Mouse (Mus musculus) neural tube, embryonic 10.5 days (tissue): ENCODE measurements around the gene Cstf3.
A peak's percentile ranks its signal among the peaks of the same experiment; 100 is the strongest.

Source experiments
- DNase-seq: peaks from one replicate; pipeline ENCODE4 v3.0.0-alpha.2; 2017; ENCODE audit warnings: low spot score; ENCODE audit errors: extremely low spot score

Gene Cstf3

DNA sequence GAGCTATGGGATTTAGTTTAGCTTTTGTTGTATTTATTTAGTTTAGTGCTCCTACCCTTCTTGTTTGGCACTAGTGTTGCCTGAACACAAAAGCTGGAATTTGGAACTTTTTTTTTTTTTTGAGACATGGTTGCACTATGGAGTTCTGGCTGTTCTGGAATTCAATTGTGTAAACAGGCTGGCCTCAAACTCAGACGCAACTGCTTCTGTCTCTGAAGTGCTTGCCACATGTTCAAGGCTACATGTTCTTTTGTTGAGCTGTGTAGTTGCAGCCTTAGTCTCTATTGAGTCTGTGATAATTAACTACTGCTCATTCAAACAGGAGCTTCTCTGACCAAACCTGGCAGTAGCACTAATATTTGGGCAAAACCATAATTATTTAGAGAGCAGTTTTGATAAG lies 13.1 kb downstream of the Cstf3 start:
- DNase-seq = no peak

GRCm38 (mm10) chr2:104604718-104605117 lies 14.4 kb downstream of the Cstf3 start:
- DNase-seq = no peak

DNA sequence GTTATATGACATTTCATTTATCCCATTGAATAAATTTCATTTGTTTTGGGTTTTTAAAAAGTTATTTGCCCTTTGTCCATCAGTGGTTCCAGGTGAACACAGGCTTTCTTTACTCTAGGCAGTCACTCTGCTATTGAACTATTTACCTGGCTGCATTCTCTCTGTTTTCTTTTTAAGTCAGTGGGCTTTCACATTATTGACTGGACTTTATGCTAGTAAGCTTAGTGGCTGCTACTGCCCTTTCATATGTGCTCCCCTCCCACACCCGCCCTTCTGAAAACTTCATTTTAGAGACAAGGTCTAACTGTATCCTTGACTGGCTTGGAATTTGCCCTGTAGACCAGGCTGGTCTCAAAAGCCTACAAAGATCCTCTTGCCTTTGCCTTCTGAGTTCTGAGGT lies 15.2 kb downstream of the Cstf3 start:
- no peak for DNase-seq

DNA sequence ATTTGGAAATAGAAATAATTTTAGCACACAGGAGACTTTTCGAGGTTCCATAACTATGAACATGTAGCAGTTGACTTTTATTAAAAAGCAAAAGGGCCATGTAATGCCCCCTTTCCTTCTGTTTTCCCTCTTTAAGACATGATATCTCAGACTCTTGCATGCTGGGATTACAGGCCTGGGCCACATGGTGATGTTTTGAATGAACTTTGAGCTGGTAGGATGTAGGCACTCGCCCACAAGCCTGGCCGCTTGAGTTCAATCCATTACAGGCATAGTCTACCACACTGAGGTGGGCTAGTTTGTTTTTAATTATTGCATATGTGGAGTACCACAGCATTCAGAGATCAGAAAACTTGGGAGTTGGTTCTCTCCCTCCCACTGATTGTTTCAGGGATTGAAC lies 24.5 kb downstream of the Cstf3 start:
- no peak for DNase-seq

DNA sequence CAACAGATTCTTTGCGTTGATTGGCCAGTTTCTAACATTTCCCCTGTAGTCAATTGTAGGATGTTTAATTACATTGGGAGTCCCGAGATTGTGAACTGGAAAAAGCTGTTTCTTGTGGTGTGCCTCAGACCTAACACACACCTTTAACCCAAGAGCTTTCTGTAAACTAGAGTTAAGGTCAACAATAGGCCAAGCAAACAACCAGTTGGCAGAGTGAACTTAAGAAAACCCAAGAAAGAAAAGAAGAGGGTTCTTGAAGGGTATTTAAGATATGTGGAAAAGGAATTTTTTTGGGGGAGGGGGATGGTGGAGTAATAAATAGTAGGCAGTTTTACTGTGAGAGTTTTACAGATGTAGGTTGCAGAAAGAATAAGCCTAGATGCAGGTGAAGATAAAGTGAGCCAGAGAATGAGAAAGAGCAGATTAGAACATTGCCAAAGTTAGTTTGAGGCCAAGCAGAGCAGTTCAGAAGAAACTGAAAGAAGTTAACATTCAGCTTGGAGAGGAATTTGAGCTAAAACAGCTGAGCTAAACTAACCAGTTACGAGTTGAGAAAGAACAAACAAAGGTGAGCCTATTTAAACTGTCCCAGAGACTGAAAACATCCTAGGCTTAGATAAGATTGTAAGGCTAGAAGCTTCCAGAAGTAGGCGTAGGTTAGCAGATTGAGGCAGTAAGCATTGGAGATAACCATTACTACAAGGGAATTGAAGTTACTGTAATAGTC lies 25.8 kb downstream of the Cstf3 start:
- no peak for DNase-seq

GRCm38 (mm10) chr2:104658659-104659058 lies 68.3 kb downstream of the Cstf3 start:
- no peak for DNase-seq

DNA sequence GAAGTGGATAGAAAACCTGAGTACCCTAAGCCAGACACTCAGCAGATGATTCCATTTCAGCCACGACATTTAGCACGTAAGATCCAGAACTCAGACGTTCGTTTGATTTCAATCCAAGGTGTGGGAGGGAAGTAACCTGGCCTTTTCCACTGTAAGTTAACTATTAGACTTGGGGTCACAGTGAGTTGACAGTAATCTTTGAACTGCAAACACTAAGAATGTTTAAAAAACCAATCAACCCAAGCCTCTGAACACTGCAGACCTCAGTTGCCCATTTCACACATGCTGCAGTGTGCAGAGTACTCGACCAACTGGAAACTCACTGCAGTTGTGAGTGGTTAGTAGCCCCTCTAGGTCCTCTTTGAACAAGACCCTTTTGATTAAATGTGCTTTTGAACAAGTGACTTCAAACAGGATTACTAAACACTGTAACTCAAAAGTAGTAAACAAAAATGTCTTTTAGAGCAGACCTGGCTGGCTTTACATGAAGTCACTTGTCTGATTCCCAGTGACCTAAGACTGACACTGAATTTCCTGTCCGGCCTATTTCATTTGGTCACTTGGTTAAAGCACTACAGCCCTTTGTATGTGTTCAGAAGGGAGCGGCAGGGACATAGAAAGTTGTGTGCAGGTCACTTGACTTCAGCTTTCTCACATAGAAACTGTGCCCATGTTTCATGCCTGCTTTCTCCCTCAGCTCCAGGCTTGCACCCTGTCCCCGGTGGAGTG lies 73.2 kb downstream of the Cstf3 start:
- DNase-seq = no peak

GRCm38 (mm10) chr2:104669122-104669804 lies 78.9 kb downstream of the Cstf3 start:
- no peak for DNase-seq

GRCm38 (mm10) chr2:104671724-104672123 lies 81.4 kb downstream of the Cstf3 start:
- no peak for DNase-seq

- DNase-seq = no peak
These were observed 87.0 kb downstream of the Cstf3 start for GRCm38 (mm10) chr2:104677326-104677725.

DNA sequence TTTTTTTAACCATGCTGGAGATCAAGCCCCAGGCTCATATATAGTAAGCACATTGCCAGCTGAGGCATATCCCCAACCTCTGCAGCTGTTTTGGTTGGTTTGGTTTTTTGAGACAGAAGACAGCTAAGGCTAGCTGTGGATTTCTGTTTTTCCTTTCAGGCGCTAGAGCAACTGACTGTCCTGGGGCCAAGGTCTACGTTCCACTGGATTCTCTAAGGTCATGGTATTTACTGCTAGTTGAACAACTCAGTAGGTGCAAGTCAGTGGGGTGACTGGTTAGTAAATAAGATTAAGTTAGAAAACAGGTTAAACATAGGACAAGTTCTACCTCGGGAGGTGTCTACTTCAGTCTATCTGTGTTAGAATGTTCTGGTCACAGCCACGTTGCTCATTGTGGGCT lies 94.4 kb downstream of the Cstf3 start:
- DNase-seq = no peak

DNA sequence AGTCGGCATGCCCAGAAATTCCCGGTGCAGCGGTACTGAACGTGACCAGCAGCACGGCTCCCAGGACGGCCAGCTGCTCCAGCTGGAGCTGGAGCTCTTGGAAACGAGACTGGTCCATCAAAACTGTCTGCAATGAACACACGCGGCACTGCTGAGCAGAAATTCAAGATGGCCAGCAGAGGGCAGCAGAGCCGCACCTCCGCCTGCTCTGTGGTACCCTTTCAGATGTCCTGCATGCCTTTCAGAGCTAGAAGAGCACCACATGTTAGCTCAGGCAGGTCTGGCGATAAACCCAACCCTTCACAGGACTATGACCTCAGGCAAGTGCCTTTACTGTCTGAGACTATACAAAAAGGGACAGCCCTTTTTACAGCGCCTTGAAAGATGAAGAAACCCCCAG lies 95.1 kb downstream of the Cstf3 start:
- DNase-seq = peak; percentile 81

DNA sequence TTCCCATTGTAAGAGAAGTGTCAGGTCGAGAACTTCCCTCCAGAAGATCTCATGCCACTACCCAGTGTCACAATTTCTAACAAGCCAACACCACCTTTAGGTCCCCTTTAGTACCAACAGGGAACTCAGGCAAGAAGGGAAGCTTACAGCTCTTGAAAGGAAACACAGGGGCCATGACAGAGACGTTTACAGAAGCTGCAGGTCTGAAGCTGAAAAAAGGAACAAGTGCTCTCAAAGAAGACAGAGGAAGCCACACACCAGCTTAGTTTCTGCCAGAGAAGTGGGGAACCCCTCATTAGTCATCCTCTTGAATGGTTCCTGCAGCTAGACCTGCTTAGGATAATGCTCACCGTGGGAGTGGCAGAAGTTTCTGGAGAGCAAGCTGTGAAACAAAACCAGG lies 96.9 kb downstream of the Cstf3 start:
- no peak for DNase-seq

DNA sequence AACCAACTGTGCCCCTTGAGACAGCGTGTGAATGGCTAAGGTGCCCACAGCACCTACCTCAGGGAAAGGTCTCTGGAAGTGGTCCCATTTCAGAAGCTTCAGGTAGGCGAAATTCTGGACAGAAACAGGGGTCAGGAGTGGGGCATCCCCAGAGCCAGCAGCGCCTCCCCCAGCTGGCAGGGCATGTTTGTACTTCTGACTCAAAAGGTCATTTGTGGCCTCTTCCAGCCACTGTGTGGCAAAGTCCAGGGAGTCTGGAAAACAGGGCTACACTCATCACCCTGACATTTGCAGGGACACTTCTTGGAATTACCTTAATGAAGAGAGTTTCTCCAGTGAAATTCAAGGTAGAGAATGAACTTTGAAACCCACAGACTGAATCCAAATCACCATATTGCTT lies 98.0 kb downstream of the Cstf3 start:
- no peak for DNase-seq

- DNase-seq = no peak
These were observed 98.4 kb downstream of the Cstf3 start for GRCm38 (mm10) chr2:104688724-104689123.

- DNase-seq = no peak
These were observed 100.4 kb downstream of the Cstf3 start for GRCm38 (mm10) chr2:104690720-104691119.

DNA sequence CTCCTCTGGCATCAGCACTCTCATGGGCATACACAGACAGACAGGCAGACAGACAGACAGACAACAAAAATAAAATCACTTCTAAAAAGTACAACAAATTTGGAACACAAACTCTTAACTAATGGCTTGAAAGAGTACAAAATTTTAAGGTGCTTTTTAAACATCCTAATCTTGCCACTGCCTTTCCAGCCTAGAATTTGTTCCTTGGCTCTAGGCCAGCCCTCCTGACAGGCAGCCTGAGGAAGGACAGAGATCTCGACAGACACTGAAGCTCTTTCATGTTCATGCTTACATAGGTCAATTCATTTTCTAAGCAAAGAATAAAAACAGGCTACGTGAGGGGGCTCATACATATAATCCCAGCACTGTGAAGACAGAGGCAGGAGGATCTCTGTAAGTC lies 102.2 kb downstream of the Cstf3 start:
- DNase-seq = no peak

DNA sequence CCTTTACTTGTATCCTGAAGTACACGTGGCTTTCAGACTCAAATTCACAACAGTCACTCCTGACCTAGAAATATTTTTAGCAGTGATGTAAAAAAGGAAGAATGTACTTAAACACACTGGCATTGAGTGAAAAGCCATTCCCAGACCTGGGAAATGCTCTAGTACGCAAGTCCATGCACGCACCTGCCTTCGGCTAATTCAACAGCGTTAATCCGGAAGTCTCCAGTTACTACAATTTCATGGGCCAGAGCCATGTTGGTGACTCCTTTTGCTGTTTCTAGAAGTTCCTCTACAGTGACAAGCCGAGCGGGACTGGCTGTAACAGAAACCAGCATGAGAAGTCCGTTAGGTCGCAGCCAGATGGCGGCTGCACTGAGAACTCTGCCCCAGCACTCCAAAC lies 109.3 kb downstream of the Cstf3 start:
- DNase-seq = no peak

- no peak for DNase-seq
These were observed 112.8 kb downstream of the Cstf3 start for GRCm38 (mm10) chr2:104703158-104703557.

- no peak for DNase-seq
These were observed 114.0 kb downstream of the Cstf3 start for GRCm38 (mm10) chr2:104704355-104704754.

DNA sequence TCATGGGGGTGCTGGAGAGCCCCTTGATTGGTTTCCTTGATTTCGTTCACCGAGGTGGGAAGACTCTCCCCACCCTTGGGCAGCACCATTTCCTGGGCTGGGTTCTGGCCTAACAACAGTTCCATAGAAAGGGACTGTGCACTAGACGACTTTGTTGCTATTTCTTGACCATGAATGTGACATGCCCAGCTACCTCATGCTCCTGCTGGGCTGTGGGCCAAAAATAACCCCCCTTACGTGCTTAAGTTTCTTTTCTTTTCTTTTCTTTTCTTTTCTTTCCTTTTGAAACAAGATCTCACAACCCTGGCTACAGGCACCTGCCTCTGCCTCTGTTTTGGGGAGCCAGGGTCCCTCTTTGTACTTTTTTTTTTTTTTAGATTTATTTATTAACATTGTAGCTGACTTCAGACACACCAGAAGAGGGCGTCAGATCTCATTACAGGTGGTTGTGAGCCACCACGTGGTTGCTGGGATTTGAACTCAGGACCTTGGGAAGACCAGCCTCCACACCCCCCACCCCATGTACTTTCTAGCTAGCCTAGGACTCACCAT lies 119.5 kb downstream of the Cstf3 start:
- no peak for DNase-seq

GRCm38 (mm10) chr2:104710670-104711370 lies 120.5 kb downstream of the Cstf3 start:
- no peak for DNase-seq
